Mouse (Mus musculus) liver, postnatal 0 days (tissue): ENCODE results near the gene Irf1.

ENCODE experiments used
- CTCF ChIP-seq: sonication (generic); IDR thresholded peaks from 2 replicates; pipeline ENCODE4 v1.5.1; 2016; ENCODE audit warnings: antibody characterized with exemption, low read depth
- EP300 ChIP-seq: IDR thresholded peaks from 2 replicates; pipeline ENCODE4 v1.6.1; 2016; ENCODE audit warnings: antibody characterized with exemption, low read depth, mild to moderate bottlenecking

DNA sequence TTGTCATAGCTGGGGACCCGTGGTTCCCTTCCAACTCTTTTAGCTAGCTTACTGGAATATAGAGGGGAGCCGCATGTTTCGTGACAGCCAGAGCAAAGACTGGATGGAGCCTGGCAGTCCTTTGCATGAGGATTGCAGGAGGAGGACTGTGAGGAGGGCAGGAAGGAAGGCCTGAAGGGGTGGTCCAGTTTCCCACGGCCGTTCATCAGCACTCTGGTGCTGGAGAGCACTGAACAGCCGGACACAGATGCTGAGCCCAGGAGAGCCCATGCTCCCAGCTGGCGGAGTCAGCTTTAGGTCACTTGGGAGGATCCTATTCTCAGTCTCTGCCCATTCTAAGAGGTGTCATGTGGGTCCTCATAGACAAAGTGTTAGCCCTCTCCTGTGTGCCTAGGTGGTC is 12.2 kb downstream of the Irf1 start:
- TF ChIP-seq CTCF = no peak
- no peak for TF ChIP-seq EP300
